ENCODE assay signal across 27 mouse cellular contexts in the genomic region with DNA sequence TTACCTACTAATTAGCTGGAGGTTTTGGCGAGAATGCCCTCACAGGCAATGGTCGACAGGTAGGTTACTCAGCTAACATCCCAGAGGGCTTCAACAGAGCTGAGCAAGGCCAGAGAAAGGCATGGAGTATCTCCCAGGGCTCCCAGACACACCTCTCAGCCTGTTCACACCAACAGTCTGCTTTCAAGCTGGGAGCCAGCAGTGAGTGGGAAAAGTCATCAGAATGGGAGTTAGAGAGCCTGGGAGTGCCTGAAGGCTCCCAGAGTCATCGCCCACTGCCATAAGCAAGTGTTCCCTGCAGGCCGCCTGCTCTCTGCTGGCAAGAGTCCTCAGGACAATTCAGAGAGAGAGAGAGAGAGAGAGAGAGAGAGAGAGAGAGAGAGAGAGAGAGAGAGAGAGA.
A peak's percentile ranks its signal among the peaks of the same experiment; 100 is the strongest.
DNase-seq lines count a peak whose midpoint lies in the region; ATAC-seq and TF ChIP-seq lines count a peak whose summit lies in the region.
"Had no signal": no experiment of that assay in that cellular context is flagged by ENCODE, and none has a peak within 500 bp of the region (broad histone marks: within the 10 kb centered on the region; RNA-seq: fewer than 3 reads in every experiment).

No protein-coding gene starts in this region.

- peak overlapping the region; percentile 41; the same call in 1 of the 2 replicates for H3K27ac ChIP-seq in heart, embryonic 11.5 days (ENCODE audit: low read depth, low read length)
- H3K27ac ChIP-seq in heart, postnatal 0 days (ENCODE audit: low read depth): peak overlapping the region; percentile 53; the same call in 1 of the 2 replicates
- H3K27ac ChIP-seq: hindbrain, embryonic 10.5 days; hindbrain, embryonic 15.5 days; liver, embryonic 14.5 days; neural tube, embryonic 12.5 days had no signal

- no peak overlapping the region for H3K4me3 ChIP-seq in heart, embryonic 11.5 days (ENCODE audit: low read depth, low read length)
- H3K4me3 ChIP-seq in heart, postnatal 0 days (ENCODE audit: low read depth, low read length): no peak overlapping the region
- H3K4me3 ChIP-seq: hindbrain, embryonic 10.5 days; hindbrain, embryonic 15.5 days; myocyte; neural tube, embryonic 12.5 days had no signal

- TF ChIP-seq EP300 in heart, postnatal 0 days (IDR thresholded peaks at IDR 0.05; ENCODE audit: low read depth): no peak

- 47% methylated on average over 4 of the region's 4 CpGs for WGBS in heart, embryonic 11.5 days (ENCODE audit: insufficient replicate concordance)
- WGBS in heart, postnatal 0 days: 51% methylated on average over 4 of the region's 4 CpGs

- ATAC-seq in heart, embryonic 11.5 days (replicated peaks; ENCODE audit: insufficient number of reproducible peaks, low FRiP score, low TSS enrichment): no peak
- no peak; the same call in 1 of the 2 replicates for ATAC-seq in heart, postnatal 0 days (ENCODE audit: insufficient read depth, low read depth)
- ATAC-seq: forebrain, embryonic 14.5 days; inflammation-experienced regulatory T-cells, adult 6 months had no signal

- H3K9ac ChIP-seq in heart, embryonic 11.5 days (ENCODE audit: low read depth, low read length): peak overlapping the region; percentile 22; the same call in 1 of the 2 replicates
- no peak overlapping the region for H3K9ac ChIP-seq in heart, postnatal 0 days (replicated peaks; ENCODE audit: low read depth, low read length)
- H3K9ac ChIP-seq: hindbrain, embryonic 15.5 days; liver, embryonic 14.5 days; neural tube, embryonic 12.5 days had no signal

- H3K27me3 ChIP-seq in heart, embryonic 11.5 days (ENCODE audit: control insufficient read depth, insufficient read depth, low read length): no peaks in the 10 kb centered on the region
- H3K27me3 ChIP-seq in heart, postnatal 0 days (ENCODE audit: control insufficient read depth, insufficient read depth, low read length): no peaks in the 10 kb centered on the region
- H3K27me3 ChIP-seq: hindbrain, embryonic 15.5 days; neural tube, embryonic 12.5 days had no signal

- no peak for TF ChIP-seq CTCF in heart, postnatal 0 days (IDR thresholded peaks at IDR 0.05; ENCODE audit: low read depth)

- DNase-seq in heart, adult 9 months (ENCODE audit: low spot score in 2 of 2): no peak
- DNase-seq in heart, postnatal 0 days (ENCODE audit: low spot score): peak; percentile 67
- DNase-seq in heart, adult 8-10 months (ENCODE audit: low spot score): no peak
- peak; percentile 27 for DNase-seq in right cerebral cortex, adult 18-20 months
- DNase-seq in right cerebral cortex, postnatal 10 days (ENCODE audit: low spot score in 2 of 2): no peak
- DNase-seq in cerebellum, adult 18-20 months: no peak
- DNase-seq: B cell, adult 2 months; cerebellum, adult 2 months; cerebellum, postnatal 25 days; gastrocnemius, postnatal 25 days; heart, adult 18-20 months; kidney, adult 11 months; kidney, postnatal 14 days; left cerebral cortex, postnatal 4 days; liver; lung, adult 2 months; lung, postnatal 14 days; thymus, postnatal 4 days had no signal

- no peak overlapping the region for H3K4me2 ChIP-seq in heart, embryonic 11.5 days
- H3K4me2 ChIP-seq in heart, postnatal 0 days (ENCODE audit: low read depth, low read length): no peak overlapping the region
- H3K4me2 ChIP-seq: hindbrain, embryonic 15.5 days; midbrain, embryonic 11.5 days; neural tube, embryonic 12.5 days had no signal

- no peaks in the 10 kb centered on the region for H3K9me3 ChIP-seq in heart, embryonic 11.5 days (replicated peaks; ENCODE audit: control insufficient read depth, low read length)
- no peaks in the 10 kb centered on the region for H3K9me3 ChIP-seq in heart, postnatal 0 days (replicated peaks; ENCODE audit: control insufficient read depth, low read length)
- H3K9me3 ChIP-seq: hindbrain, embryonic 15.5 days; neural tube, embryonic 12.5 days had no signal

- H3K4me1 ChIP-seq in heart, embryonic 11.5 days (ENCODE audit: control insufficient read depth, insufficient read depth, low read length): peaks cover 27% of the 10 kb centered on the region
- H3K4me1 ChIP-seq in heart, postnatal 0 days (ENCODE audit: control insufficient read depth, insufficient read depth): peaks cover 28% of the 10 kb centered on the region; the same call in 1 of the 2 replicates

- H3K36me3 ChIP-seq in heart, embryonic 11.5 days (ENCODE audit: control insufficient read depth, insufficient read depth, low read length): no peaks in the 10 kb centered on the region
- H3K36me3 ChIP-seq in heart, postnatal 0 days (replicated peaks; ENCODE audit: control insufficient read depth, insufficient read depth, low read length): no peaks in the 10 kb centered on the region
- H3K36me3 ChIP-seq: hindbrain, embryonic 10.5 days; hindbrain, embryonic 15.5 days; neural tube, embryonic 12.5 days had no signal

Comparison
In these comparisons a context has a peak if more than half of its experiments do, and no peak if none do; other contexts are left out.
1. DNase-seq: peak in heart, postnatal 0 days (single experiment) and right cerebral cortex, adult 18-20 months (single experiment); none in heart, adult 9 months (0 of 2), heart, adult 8-10 months (single experiment), right cerebral cortex, postnatal 10 days (0 of 2) and cerebellum, adult 18-20 months (0 of 2).